Mouse (Mus musculus): Measurements from ENCODE around the gene Cep41.

- TF ChIP-seq CTCF (IDR thresholded peaks at IDR 0.05; ENCODE audit: borderline replicate concordance, control insufficient read depth, extremely low read depth, insufficient read depth, low read length, poor library complexity) (no peak), POLR2A (IDR thresholded peaks at IDR 0.05; ENCODE audit: control insufficient read depth, extremely low read depth, insufficient read depth, low read length, poor library complexity) (no peak)
These were observed 29.0 kb upstream of the Cep41 start for GRCm38 (mm10) chr6:30722385-30723164.
